Mouse (Mus musculus): ENCODE measurements around the gene Sod1. TPM values are rescaled to one million over a fixed set of nuclear protein-coding genes. Genes with fewer than 3 reads are reported as not detected.

Sod1 gene
- polyA plus RNA-seq, 1 experiment from 2014 or later: 1,474 TPM

DNA sequence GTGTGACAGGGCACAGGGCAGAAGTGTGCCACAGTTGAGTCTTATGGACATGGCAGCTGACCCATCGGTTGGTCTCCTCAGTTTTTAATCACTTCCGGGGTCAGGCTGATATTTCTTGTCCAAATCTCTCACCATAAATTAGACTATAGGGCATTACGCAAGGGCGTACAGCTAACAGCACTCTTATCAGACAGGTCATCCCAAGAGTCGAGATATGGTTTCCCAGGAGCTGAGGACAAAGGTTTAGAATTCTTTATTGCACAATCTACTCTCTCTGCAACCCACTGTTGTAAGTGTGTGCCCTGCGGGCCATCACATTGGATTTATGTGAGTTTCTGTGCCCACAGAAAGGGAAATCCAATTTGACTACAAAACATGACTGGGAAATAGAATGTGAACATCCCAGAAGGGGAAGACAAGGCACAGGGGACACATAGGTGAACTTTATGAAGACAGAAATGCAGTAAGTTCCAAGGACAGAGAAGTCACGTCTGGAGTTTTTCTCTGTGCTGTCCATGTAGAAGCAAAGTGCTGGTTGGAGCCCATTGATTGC, 23.8 kb upstream of the Sod1 start:
- H3K27me3 ChIP-seq (ENCODE audit: insufficient read depth, low read length): no peaks in the 10 kb centered on the region
- 25% methylated on average over 7 of the region's 7 CpGs for WGBS (ENCODE audit: insufficient replicate concordance)
- peak; percentile 51 for ATAC-seq
- no peak overlapping the region for H3K9ac ChIP-seq (replicated peaks)
- peaks cover 39% of the 10 kb centered on the region for H3K4me1 ChIP-seq (ENCODE audit: insufficient read depth)
- H3K9me3 ChIP-seq (ENCODE audit: low read length): no peaks in the 10 kb centered on the region
- no peak overlapping the region; the same call in 1 of the 2 replicates for H3K4me3 ChIP-seq (ENCODE audit: low read depth, low read length)
- TF ChIP-seq CTCF (IDR thresholded peaks at IDR 0.05; ENCODE audit: low read depth): no peak
- TF ChIP-seq EP300 (IDR thresholded peaks at IDR 0.05; ENCODE audit: low read depth): no peak
- no peak for DNase-seq
- peak overlapping the region; percentile 78 for H3K27ac ChIP-seq (ENCODE audit: low read depth)
- H3K36me3 ChIP-seq (replicated peaks; ENCODE audit: insufficient read depth, low read length): no peaks in the 10 kb centered on the region
- peak overlapping the region; percentile 76 for H3K4me2 ChIP-seq (ENCODE audit: low read depth, low read length)

DNA sequence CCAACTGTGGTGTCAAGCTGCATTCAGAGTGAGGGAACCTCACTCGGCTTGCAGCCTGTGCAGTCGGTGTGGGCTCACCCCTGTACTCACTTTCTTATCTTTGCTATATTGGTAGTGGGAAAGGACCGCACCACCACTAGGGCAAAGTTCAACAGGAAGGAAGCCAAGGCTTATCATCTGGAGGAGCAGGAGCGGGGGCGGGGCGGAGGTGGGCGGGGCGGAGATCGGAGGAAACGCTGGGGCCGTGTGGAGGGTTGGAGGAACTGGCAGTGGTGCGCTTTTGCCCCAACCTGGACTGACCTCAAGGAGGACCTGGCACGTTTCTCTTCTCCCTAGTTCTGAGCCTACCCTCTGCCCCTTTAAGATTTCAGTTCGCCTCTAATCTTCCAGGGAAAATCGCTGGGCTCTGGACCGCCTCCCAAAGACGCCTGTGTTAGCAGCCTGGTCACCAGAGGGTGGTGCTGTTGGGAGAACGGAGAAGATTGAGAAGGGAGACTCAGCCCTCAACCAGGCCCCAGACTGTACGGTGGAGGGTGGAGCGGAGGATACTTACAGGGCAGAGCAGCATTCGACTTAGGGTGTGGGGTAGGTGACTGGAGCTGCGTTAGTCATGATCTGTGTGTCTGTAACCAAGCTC, 23.1 kb upstream of the Sod1 start:
- Histone ChIP-seq H3K27me3 (ENCODE audit: insufficient read depth, low read length) (no peaks in the 10 kb centered on the region), H3K9ac (replicated peaks) (peak overlapping the region; percentile 56), H3K9me3 (ENCODE audit: low read length) (no peaks in the 10 kb centered on the region), H3K27ac (ENCODE audit: low read depth) (peak overlapping the region; percentile 78), H3K4me3 (ENCODE audit: low read depth, low read length) (peak overlapping the region; percentile 45), H3K4me2 (ENCODE audit: low read depth, low read length) (peak overlapping the region; percentile 76), H3K36me3 (replicated peaks; ENCODE audit: insufficient read depth, low read length) (no peaks in the 10 kb centered on the region), H3K4me1 (ENCODE audit: insufficient read depth) (peaks cover 35% of the 10 kb centered on the region)
- peak; percentile 90 for ATAC-seq
- DNase-seq: peak; percentile 91
- WGBS (ENCODE audit: insufficient replicate concordance): under 1% methylated on average over 22 of the region's 22 CpGs
- TF ChIP-seq CTCF (IDR thresholded peaks at IDR 0.05; ENCODE audit: low read depth): peak; percentile 87
- TF ChIP-seq EP300 (IDR thresholded peaks at IDR 0.05; ENCODE audit: low read depth): no peak

DNA sequence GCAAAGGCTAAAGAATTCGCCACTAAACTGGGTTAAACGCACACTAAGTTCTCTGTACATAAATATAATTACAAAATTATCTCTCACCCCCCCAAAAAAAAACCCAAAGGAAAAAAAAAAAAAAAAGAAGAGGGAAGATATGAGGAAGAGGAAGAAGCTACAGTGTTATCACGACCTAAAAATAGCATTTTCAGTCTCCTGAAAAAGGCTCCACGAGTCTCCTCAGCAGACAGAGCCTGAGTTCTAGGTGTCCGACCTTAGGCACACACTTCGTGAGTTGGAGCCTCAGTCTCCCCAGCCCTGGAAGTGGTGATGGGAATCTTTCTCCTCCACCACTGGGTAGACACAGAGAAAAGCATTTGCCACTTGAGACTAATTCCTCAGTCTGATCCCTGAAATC, 21.9 kb upstream of the Sod1 start:
- Histone ChIP-seq H3K36me3 (replicated peaks; ENCODE audit: insufficient read depth, low read length) (no peaks in the 10 kb centered on the region), H3K27ac (ENCODE audit: low read depth) (peak overlapping the region; percentile 78; the same call in 1 of the 2 replicates), H3K27me3 (ENCODE audit: insufficient read depth, low read length) (no peaks in the 10 kb centered on the region), H3K4me2 (ENCODE audit: low read depth, low read length) (peak overlapping the region; percentile 76), H3K9ac (replicated peaks) (no peak overlapping the region), H3K4me3 (ENCODE audit: low read depth, low read length) (no peak overlapping the region), H3K4me1 (ENCODE audit: insufficient read depth) (peaks cover 35% of the 10 kb centered on the region), H3K9me3 (ENCODE audit: low read length) (no peaks in the 10 kb centered on the region)
- DNase-seq: no peak
- 43% methylated on average over 6 of the region's 6 CpGs for WGBS (ENCODE audit: insufficient replicate concordance)
- no peak for ATAC-seq
- no peak for TF ChIP-seq CTCF (IDR thresholded peaks at IDR 0.05; ENCODE audit: low read depth)
- TF ChIP-seq EP300 (IDR thresholded peaks at IDR 0.05; ENCODE audit: low read depth): no peak

DNA sequence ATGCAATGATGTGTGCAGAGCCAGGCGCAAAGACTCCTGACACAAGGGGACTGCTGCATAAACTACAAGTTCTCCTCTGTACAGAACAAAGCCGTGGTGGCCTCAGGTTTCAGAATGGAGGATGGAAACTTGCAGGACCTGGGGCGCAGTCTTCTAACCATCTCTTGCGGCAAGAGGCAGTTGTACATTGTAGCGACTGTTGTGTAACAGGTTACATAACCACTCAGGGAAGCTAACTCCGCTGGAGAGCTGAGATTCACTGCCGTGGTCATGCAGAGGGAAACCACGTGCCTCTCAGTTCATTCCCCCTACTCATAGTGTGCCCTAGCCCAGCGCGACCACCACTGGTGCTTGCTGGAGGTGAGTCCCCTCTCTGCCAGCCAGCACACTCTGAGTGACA, 21.4 kb upstream of the Sod1 start:
- TF ChIP-seq CTCF (IDR thresholded peaks at IDR 0.05; ENCODE audit: low read depth) (no peak), EP300 (IDR thresholded peaks at IDR 0.05; ENCODE audit: low read depth) (no peak)
- Histone ChIP-seq H3K9me3 (ENCODE audit: low read length) (no peaks in the 10 kb centered on the region), H3K4me1 (ENCODE audit: insufficient read depth) (peaks cover 35% of the 10 kb centered on the region), H3K36me3 (replicated peaks; ENCODE audit: insufficient read depth, low read length) (no peaks in the 10 kb centered on the region), H3K9ac (replicated peaks) (no peak overlapping the region), H3K27me3 (ENCODE audit: insufficient read depth, low read length) (no peaks in the 10 kb centered on the region), H3K4me2 (ENCODE audit: low read depth, low read length) (peak overlapping the region; percentile 56), H3K4me3 (ENCODE audit: low read depth, low read length) (no peak overlapping the region), H3K27ac (ENCODE audit: low read depth) (peak overlapping the region; percentile 32; the same call in 1 of the 2 replicates)
- 26% methylated on average over 10 of the region's 10 CpGs for WGBS (ENCODE audit: insufficient replicate concordance)
- DNase-seq (peak; percentile 37), ATAC-seq (no peak)

DNA sequence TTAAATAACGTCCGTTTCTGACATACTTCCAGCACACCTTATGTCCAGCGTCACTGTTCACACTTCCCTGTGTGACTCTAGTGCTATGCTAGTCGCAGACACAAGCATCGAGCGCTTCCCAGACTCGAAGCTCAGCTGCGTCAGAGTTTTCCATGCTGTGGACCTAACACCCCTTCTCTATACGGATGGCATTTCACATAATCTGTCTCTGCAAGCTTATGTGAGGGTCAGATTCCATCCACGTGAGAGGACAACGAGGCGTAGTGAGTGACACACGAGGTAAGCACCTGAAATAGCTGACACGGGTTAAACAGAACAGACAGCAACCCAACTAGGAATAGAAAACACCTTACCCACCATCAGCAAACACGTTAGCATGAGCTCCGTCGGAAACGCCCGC, 18.4 kb upstream of the Sod1 start:
- H3K9me3 ChIP-seq (ENCODE audit: low read length): no peaks in the 10 kb centered on the region
- H3K9ac ChIP-seq (replicated peaks): no peak overlapping the region
- peaks cover 25% of the 10 kb centered on the region for H3K4me1 ChIP-seq (ENCODE audit: insufficient read depth)
- no peaks in the 10 kb centered on the region for H3K36me3 ChIP-seq (replicated peaks; ENCODE audit: insufficient read depth, low read length)
- H3K4me3 ChIP-seq (ENCODE audit: low read depth, low read length): no peak overlapping the region
- DNase-seq (no peak), ATAC-seq (no peak)
- no peak overlapping the region for H3K27ac ChIP-seq (ENCODE audit: low read depth)
- TF ChIP-seq EP300 (IDR thresholded peaks at IDR 0.05; ENCODE audit: low read depth): no peak
- no peak for TF ChIP-seq CTCF (IDR thresholded peaks at IDR 0.05; ENCODE audit: low read depth)
- 69% methylated on average over 19 of the region's 19 CpGs for WGBS (ENCODE audit: insufficient replicate concordance)
- no peaks in the 10 kb centered on the region for H3K27me3 ChIP-seq (ENCODE audit: insufficient read depth, low read length)
- H3K4me2 ChIP-seq (ENCODE audit: low read depth, low read length): no peak overlapping the region

DNA sequence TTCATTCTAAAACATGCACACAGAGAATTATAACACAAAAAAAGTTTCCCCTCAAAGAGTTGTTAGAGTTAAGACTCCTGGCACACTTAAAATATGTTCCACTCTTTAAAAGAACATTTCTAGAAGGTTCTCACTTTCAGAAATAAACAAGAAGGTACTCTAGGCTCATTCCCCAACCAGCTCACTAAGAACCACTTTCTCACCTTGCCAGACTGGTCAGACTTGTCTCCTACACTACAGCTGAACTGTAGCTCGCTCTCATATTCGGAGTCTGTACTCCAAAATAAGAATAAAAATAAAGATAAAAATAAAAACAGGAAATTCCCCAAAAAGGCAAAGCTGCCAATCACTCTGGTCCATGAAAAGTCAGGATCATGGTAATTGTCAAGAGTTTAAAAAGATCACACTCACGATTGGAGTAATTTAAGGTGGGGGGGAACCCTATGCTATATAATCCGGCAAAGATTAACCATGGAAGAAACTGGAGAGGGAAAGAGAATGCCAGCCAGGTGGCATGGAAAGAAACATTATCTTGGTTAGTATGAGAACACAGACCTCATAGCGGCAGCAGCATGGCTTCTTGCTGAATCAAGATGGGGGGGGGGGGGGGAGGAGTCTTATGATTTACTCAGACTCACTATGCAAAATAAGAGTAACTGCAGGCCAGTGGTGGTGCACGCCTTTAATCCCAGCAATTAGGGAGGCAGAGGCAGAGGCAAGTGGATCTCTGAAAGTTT, 17.2 kb upstream of the Sod1 start:
- ATAC-seq (no peak), DNase-seq (no peak)
- H3K27ac ChIP-seq (ENCODE audit: low read depth): no peak overlapping the region
- H3K9ac ChIP-seq (replicated peaks): no peak overlapping the region
- TF ChIP-seq EP300 (IDR thresholded peaks at IDR 0.05; ENCODE audit: low read depth): no peak
- no peak for TF ChIP-seq CTCF (IDR thresholded peaks at IDR 0.05; ENCODE audit: low read depth)
- WGBS (ENCODE audit: insufficient replicate concordance): 78% methylated on average over 6 of the region's 6 CpGs
- no peaks in the 10 kb centered on the region for H3K36me3 ChIP-seq (replicated peaks; ENCODE audit: insufficient read depth, low read length)
- H3K4me1 ChIP-seq (ENCODE audit: insufficient read depth): peaks cover 13% of the 10 kb centered on the region
- no peak overlapping the region for H3K4me2 ChIP-seq (ENCODE audit: low read depth, low read length)
- H3K9me3 ChIP-seq (ENCODE audit: low read length): no peaks in the 10 kb centered on the region
- no peak overlapping the region for H3K4me3 ChIP-seq (ENCODE audit: low read depth, low read length)
- no peaks in the 10 kb centered on the region for H3K27me3 ChIP-seq (ENCODE audit: insufficient read depth, low read length)

All from liver, postnatal 0 days (tissue).